ENCODE assay signal across 18 mouse cellular contexts in genomic region chr12:25262461-25262860, GRCm38 (mm10).
DNase-seq lines count a peak whose midpoint lies in the region; ATAC-seq and TF ChIP-seq lines count a peak whose summit lies in the region.
"Had no signal": no experiment of that assay in that cellular context is flagged by ENCODE, and none has a peak within 500 bp of the region (broad histone marks: within the 10 kb centered on the region; RNA-seq: fewer than 3 reads in every experiment).

No protein-coding gene starts in this region.

- peaks cover 5% of the 10 kb centered on the region; the same call in 1 of the 2 replicates for H3K4me1 ChIP-seq in forebrain, postnatal 0 days (ENCODE audit: insufficient read depth)
- no peaks in the 10 kb centered on the region for H3K4me1 ChIP-seq in forebrain, embryonic 14.5 days (ENCODE audit: control insufficient read depth, insufficient read depth, low read length)
- peaks cover 38% of the 10 kb centered on the region for H3K4me1 ChIP-seq in thymus, adult 2 months (replicated peaks; ENCODE audit: control insufficient read depth, insufficient read depth, low read length)
- H3K4me1 ChIP-seq: embryonic facial prominence, embryonic 15.5 days had no signal

- peak; percentile 78 for ATAC-seq in forebrain, postnatal 0 days
- ATAC-seq in forebrain, embryonic 14.5 days: no peak
- ATAC-seq: forebrain, embryonic 13.5 days had no signal

- H3K27ac ChIP-seq in forebrain, postnatal 0 days (ENCODE audit: low read depth, low read length): no peak overlapping the region
- no peak overlapping the region for H3K27ac ChIP-seq in forebrain, embryonic 14.5 days (ENCODE audit: low read depth, low read length)
- H3K27ac ChIP-seq in thymus, adult 2 months (ENCODE audit: control insufficient read depth, insufficient read depth, low read length): no peak overlapping the region
- H3K27ac ChIP-seq: embryonic facial prominence, embryonic 13.5 days; embryonic facial prominence, embryonic 15.5 days; forebrain, embryonic 13.5 days had no signal

- H3K36me3 ChIP-seq in forebrain, postnatal 0 days (ENCODE audit: insufficient read depth): no peaks in the 10 kb centered on the region
- no peaks in the 10 kb centered on the region for H3K36me3 ChIP-seq in forebrain, embryonic 14.5 days (ENCODE audit: control insufficient read depth, insufficient read depth, low read length)
- H3K36me3 ChIP-seq in thymus, adult 2 months (ENCODE audit: control insufficient read depth, insufficient read depth, low read length): no peaks in the 10 kb centered on the region
- H3K36me3 ChIP-seq: embryonic facial prominence, embryonic 13.5 days; embryonic facial prominence, embryonic 15.5 days had no signal

- no peak for TF ChIP-seq POLR2A in thymus, adult 2 months (IDR thresholded peaks at IDR 0.05; ENCODE audit: control insufficient read depth, extremely low read depth, insufficient read depth, low read length, poor library complexity)

- 63% methylated on average over 3 of the region's 3 CpGs for WGBS in forebrain, postnatal 0 days
- WGBS in forebrain, embryonic 14.5 days: 73% methylated on average over 3 of the region's 3 CpGs
- WGBS in thymus, adult 2 months: 61% methylated on average over 3 of the region's 3 CpGs

- H3K9ac ChIP-seq in forebrain, postnatal 0 days: no peak overlapping the region
- no peak overlapping the region for H3K9ac ChIP-seq in forebrain, embryonic 14.5 days (ENCODE audit: low read length)
- H3K9ac ChIP-seq: embryonic facial prominence, embryonic 13.5 days; embryonic facial prominence, embryonic 15.5 days; forebrain, embryonic 13.5 days had no signal

- peak; percentile 28 for DNase-seq in forebrain, postnatal 0 days
- no peak for DNase-seq in forebrain, embryonic 14.5 days (ENCODE audit: low spot score)
- peak; percentile 53 for DNase-seq in thymus, postnatal 0 days (ENCODE audit: low spot score)
- DNase-seq in thymus, adult 2 months: no peak
- DNase-seq: adrenal gland, adult 2 months; adrenal gland, postnatal 10 days; adrenal gland, postnatal 25 days; cerebellum, adult 11 months; cerebellum, adult 18-20 months; cerebellum, adult 8-10 months; cerebellum, adult 9-11 months; cerebellum, postnatal 14 days; cerebellum, postnatal 36 days; embryo, embryonic 11 days had no signal

- no peak for TF ChIP-seq CTCF in forebrain, postnatal 0 days (IDR thresholded peaks at IDR 0.05; ENCODE audit: low read depth)
- no peak for TF ChIP-seq CTCF in thymus, adult 2 months (IDR thresholded peaks at IDR 0.05; ENCODE audit: borderline replicate concordance, control insufficient read depth, extremely low read depth, insufficient read depth, low read length, poor library complexity)

- no peaks in the 10 kb centered on the region for H3K9me3 ChIP-seq in forebrain, postnatal 0 days (ENCODE audit: low read length)
- no peaks in the 10 kb centered on the region for H3K9me3 ChIP-seq in forebrain, embryonic 14.5 days (replicated peaks; ENCODE audit: control insufficient read depth, low read length)
- H3K9me3 ChIP-seq: embryonic facial prominence, embryonic 13.5 days; embryonic facial prominence, embryonic 15.5 days; forebrain, embryonic 13.5 days had no signal

- H3K4me2 ChIP-seq in forebrain, postnatal 0 days (ENCODE audit: low read depth): no peak overlapping the region
- no peak overlapping the region for H3K4me2 ChIP-seq in forebrain, embryonic 14.5 days (ENCODE audit: low read length)
- H3K4me2 ChIP-seq: embryonic facial prominence, embryonic 13.5 days; embryonic facial prominence, embryonic 15.5 days; forebrain, embryonic 13.5 days had no signal

- H3K27me3 ChIP-seq in forebrain, postnatal 0 days (ENCODE audit: insufficient read depth, low read length): no peaks in the 10 kb centered on the region
- H3K27me3 ChIP-seq in forebrain, embryonic 14.5 days (replicated peaks; ENCODE audit: control insufficient read depth, insufficient read depth, low read length): no peaks in the 10 kb centered on the region
- no peaks in the 10 kb centered on the region for H3K27me3 ChIP-seq in thymus, adult 2 months (ENCODE audit: control insufficient read depth, insufficient read depth, low read length)
- H3K27me3 ChIP-seq: embryonic facial prominence, embryonic 15.5 days; forebrain, embryonic 13.5 days had no signal

- H3K4me3 ChIP-seq in forebrain, postnatal 0 days (ENCODE audit: low read depth, low read length): no peak overlapping the region
- H3K4me3 ChIP-seq in forebrain, embryonic 14.5 days (ENCODE audit: low read depth, low read length): no peak overlapping the region
- no peak overlapping the region for H3K4me3 ChIP-seq in thymus, adult 2 months (ENCODE audit: control insufficient read depth, insufficient read depth, low read length)
- H3K4me3 ChIP-seq: embryonic facial prominence, embryonic 13.5 days; embryonic facial prominence, embryonic 15.5 days; erythroblast, embryonic 14.5 days; forebrain, embryonic 13.5 days had no signal

Comparison
In these comparisons a context has a peak if more than half of its experiments do, and no peak if none do; other contexts are left out.
1. DNase-seq: peak in forebrain, postnatal 0 days (single experiment) and thymus, postnatal 0 days (single experiment); none in forebrain, embryonic 14.5 days (single experiment) and thymus, adult 2 months (single experiment).